Mouse (Mus musculus) thymus, adult 2 months (tissue): ENCODE measurements at regions not wholly inside any gene's neighbourhood (a gene's known extent, or its start where the extent isn't known, plus 50 kb on each side); places are given as distances from the start of the nearest gene placed in this dataset.

Source experiments
- DNase-seq: peaks from one replicate; pipeline ENCODE4 v3.0.0; 2021
- H3K27ac ChIP-seq: fragments of 200-500 bp; 2 replicates; pipeline ENCODE4 v1.5.1; 2012; ENCODE audit warnings: low read length, control low read depth; ENCODE audit not compliant: control insufficient read depth, insufficient read depth
- H3K27me3 ChIP-seq: fragments of 200-500 bp; 2 replicates; pipeline ENCODE4 v1.6.1; 2012; ENCODE audit warnings: mild to moderate bottlenecking, low read length, moderate library complexity, mixed read lengths; ENCODE audit not compliant: control insufficient read depth, insufficient read depth
- H3K36me3 ChIP-seq: fragments of 200-500 bp; 2 replicates; pipeline ENCODE4 v1.6.1; 2012; ENCODE audit warnings: mild to moderate bottlenecking, low read length, moderate library complexity; ENCODE audit not compliant: control insufficient read depth, insufficient read depth
- H3K4me1 ChIP-seq: fragments of 200-500 bp; replicated peaks from 2 replicates; pipeline ENCODE4 v1.6.1; 2012; ENCODE audit warnings: low read length; ENCODE audit not compliant: control insufficient read depth, insufficient read depth
- H3K4me3 ChIP-seq: fragments of 200-500 bp; 2 replicates; pipeline ENCODE4 v1.5.1; 2012; ENCODE audit warnings: mild to moderate bottlenecking, low read length, control low read depth, moderate library complexity; ENCODE audit not compliant: control insufficient read depth, insufficient read depth
- CTCF ChIP-seq: fragments of 200-500 bp; IDR thresholded peaks from 2 replicates; pipeline ENCODE4 v1.5.1; 2012; ENCODE audit warnings: mild to moderate bottlenecking, control low read depth, low read length, moderate library complexity, borderline replicate concordance; ENCODE audit not compliant: control insufficient read depth, poor library complexity, insufficient read depth; ENCODE audit errors: extremely low read depth
- POLR2A ChIP-seq: fragments of 200-500 bp; IDR thresholded peaks from 2 replicates; pipeline ENCODE4 v1.6.1; 2012; ENCODE audit warnings: mild to moderate bottlenecking, low read length, control low read depth, moderate library complexity; ENCODE audit not compliant: control insufficient read depth, poor library complexity, insufficient read depth; ENCODE audit errors: extremely low read depth
- WGBS: fragments of 180-500 bp; shearing (Covaris S2); methylation state at CpG from one replicate; pipeline ENCODE4 v1.1.7; 2018; 5-methylcytosine and 5-hydroxymethylcytosine counted together

GRCm38 (mm10) chr13:31334981-31335380 is 221.0 kb upstream of the Foxq1 start:
- 96% methylated on average over 3 of the region's 3 CpGs for WGBS
- Histone ChIP-seq H3K27ac (no peak overlapping the region), H3K27me3 (no peaks in the 10 kb centered on the region), H3K4me1 (no peaks in the 10 kb centered on the region), H3K4me3 (no peak overlapping the region), H3K36me3 (no peaks in the 10 kb centered on the region)
- no peak for TF ChIP-seq CTCF
- TF ChIP-seq POLR2A = no peak
- no peak for DNase-seq

- Histone ChIP-seq H3K4me3 (no peak overlapping the region), H3K27me3 (no peaks in the 10 kb centered on the region), H3K36me3 (no peaks in the 10 kb centered on the region), H3K27ac (no peak overlapping the region), H3K4me1 (no peaks in the 10 kb centered on the region)
- WGBS = 85% methylated on average over 6 of the region's 6 CpGs
- TF ChIP-seq CTCF (no peak), POLR2A (no peak)
- no peak for DNase-seq
These were observed 218.3 kb upstream of the Foxq1 start for GRCm38 (mm10) chr13:31337631-31338030.

GRCm38 (mm10) chr13:31339386-31339785 is 216.5 kb upstream of the Foxq1 start:
- 95% methylated on average over 7 of the region's 7 CpGs for WGBS
- Histone ChIP-seq H3K36me3 (no peaks in the 10 kb centered on the region), H3K27ac (no peak overlapping the region), H3K4me3 (no peak overlapping the region), H3K27me3 (no peaks in the 10 kb centered on the region), H3K4me1 (no peaks in the 10 kb centered on the region)
- DNase-seq = no peak
- TF ChIP-seq CTCF (no peak), POLR2A (no peak)

GRCm38 (mm10) chr13:31339901-31340300 is 216.0 kb upstream of the Foxq1 start:
- no peaks in the 10 kb centered on the region for H3K27me3 ChIP-seq
- no peaks in the 10 kb centered on the region for H3K4me1 ChIP-seq
- WGBS = 96% methylated on average over 2 of the region's 2 CpGs
- no peak overlapping the region for H3K4me3 ChIP-seq
- no peak for DNase-seq
- no peaks in the 10 kb centered on the region for H3K36me3 ChIP-seq
- H3K27ac ChIP-seq = no peak overlapping the region
- TF ChIP-seq POLR2A = no peak
- TF ChIP-seq CTCF = no peak

- no peaks in the 10 kb centered on the region for H3K36me3 ChIP-seq
- H3K4me1 ChIP-seq = no peaks in the 10 kb centered on the region
- no peak overlapping the region for H3K4me3 ChIP-seq
- no peak for TF ChIP-seq CTCF
- TF ChIP-seq POLR2A = no peak
- no peaks in the 10 kb centered on the region for H3K27me3 ChIP-seq
- WGBS = 87% methylated on average over 7 of the region's 7 CpGs
- H3K27ac ChIP-seq = no peak overlapping the region
- no peak for DNase-seq
These were observed 215.5 kb upstream of the Foxq1 start for GRCm38 (mm10) chr13:31340363-31340948.

GRCm38 (mm10) chr13:31341282-31342100 is 214.4 kb upstream of the Foxq1 start:
- 93% methylated on average over 15 of the region's 15 CpGs for WGBS
- no peaks in the 10 kb centered on the region for H3K4me1 ChIP-seq
- no peak for DNase-seq
- no peak overlapping the region for H3K27ac ChIP-seq
- TF ChIP-seq POLR2A (no peak), CTCF (no peak)
- no peaks in the 10 kb centered on the region for H3K27me3 ChIP-seq
- no peaks in the 10 kb centered on the region for H3K36me3 ChIP-seq
- H3K4me3 ChIP-seq = no peak overlapping the region
